ENCODE assay signal across 24 mouse cellular contexts in genomic region chr2:162251272-162251671, GRCm38 (mm10).
"Had no signal": no experiment of that assay in that cellular context is flagged by ENCODE, and none has a peak within 500 bp of the region (broad histone marks: within the 10 kb centered on the region; RNA-seq: fewer than 3 reads in every experiment).

No protein-coding gene starts in this region.

- ATAC-seq: hindbrain, embryonic 16.5 days; inflammation-experienced regulatory T-cells, adult 6 months; intestine, embryonic 15.5 days; intestine, postnatal 0 days had no signal

- H3K4me3 ChIP-seq: gastrocnemius, adult 2 months; hindbrain, embryonic 10.5 days; hindbrain, embryonic 12.5 days; intestine, embryonic 15.5 days; layer of hippocampus, adult 2 months; left cerebral cortex, adult 2 months; limb, embryonic 10.5 days; limb, embryonic 12.5 days had no signal

- H3K27ac ChIP-seq: gastrocnemius, adult 2 months; hindbrain, embryonic 10.5 days; hindbrain, embryonic 12.5 days; hindbrain, embryonic 14.5 days; intestine, embryonic 15.5 days; layer of hippocampus, adult 2 months; left cerebral cortex, adult 2 months; limb, embryonic 10.5 days; limb, embryonic 12.5 days had no signal

- DNase-seq: gastrocnemius, adult 2 months; gastrocnemius, postnatal 10 days; gastrocnemius, postnatal 25 days; heart, adult 18-20 months; heart, postnatal 10 days; heart, postnatal 4 days; kidney, adult 2 months; kidney, postnatal 10 days; kidney, postnatal 25 days; kidney, postnatal 4 days; liver had no signal

- H3K36me3 ChIP-seq: hindbrain, embryonic 10.5 days; hindbrain, embryonic 12.5 days; intestine, embryonic 15.5 days; limb, embryonic 10.5 days; limb, embryonic 12.5 days had no signal

- H3K27me3 ChIP-seq: hindbrain, embryonic 12.5 days; intestine, embryonic 15.5 days; limb, embryonic 12.5 days had no signal

- H3K4me1 ChIP-seq: hindbrain, embryonic 10.5 days; hindbrain, embryonic 12.5 days; intestine, embryonic 15.5 days; limb, embryonic 10.5 days had no signal

- H3K9ac ChIP-seq: hindbrain, embryonic 12.5 days; hindbrain, embryonic 14.5 days; intestine, embryonic 15.5 days; limb, embryonic 12.5 days had no signal

- H3K4me2 ChIP-seq: heart, embryonic 11.5 days; hindbrain, embryonic 12.5 days; hindbrain, embryonic 14.5 days; intestine, embryonic 15.5 days; limb, embryonic 12.5 days; liver, embryonic 11.5 days had no signal

- H3K9me3 ChIP-seq: hindbrain, embryonic 10.5 days; hindbrain, embryonic 12.5 days; intestine, embryonic 15.5 days; limb, embryonic 10.5 days; limb, embryonic 12.5 days had no signal
